Mouse (Mus musculus) lung, postnatal 0 days (tissue): ENCODE measurements around the gene Slc25a31.

Source experiments
- CTCF ChIP-seq: IDR thresholded peaks from 2 replicates; pipeline ENCODE4 v1.5.1; 2016; ENCODE audit warnings: antibody characterized with exemption, mild to moderate bottlenecking
- EP300 ChIP-seq: IDR thresholded peaks from 2 replicates; pipeline ENCODE4 v1.6.1; 2016; ENCODE audit warnings: antibody characterized with exemption, mild to moderate bottlenecking, control low read depth

DNA sequence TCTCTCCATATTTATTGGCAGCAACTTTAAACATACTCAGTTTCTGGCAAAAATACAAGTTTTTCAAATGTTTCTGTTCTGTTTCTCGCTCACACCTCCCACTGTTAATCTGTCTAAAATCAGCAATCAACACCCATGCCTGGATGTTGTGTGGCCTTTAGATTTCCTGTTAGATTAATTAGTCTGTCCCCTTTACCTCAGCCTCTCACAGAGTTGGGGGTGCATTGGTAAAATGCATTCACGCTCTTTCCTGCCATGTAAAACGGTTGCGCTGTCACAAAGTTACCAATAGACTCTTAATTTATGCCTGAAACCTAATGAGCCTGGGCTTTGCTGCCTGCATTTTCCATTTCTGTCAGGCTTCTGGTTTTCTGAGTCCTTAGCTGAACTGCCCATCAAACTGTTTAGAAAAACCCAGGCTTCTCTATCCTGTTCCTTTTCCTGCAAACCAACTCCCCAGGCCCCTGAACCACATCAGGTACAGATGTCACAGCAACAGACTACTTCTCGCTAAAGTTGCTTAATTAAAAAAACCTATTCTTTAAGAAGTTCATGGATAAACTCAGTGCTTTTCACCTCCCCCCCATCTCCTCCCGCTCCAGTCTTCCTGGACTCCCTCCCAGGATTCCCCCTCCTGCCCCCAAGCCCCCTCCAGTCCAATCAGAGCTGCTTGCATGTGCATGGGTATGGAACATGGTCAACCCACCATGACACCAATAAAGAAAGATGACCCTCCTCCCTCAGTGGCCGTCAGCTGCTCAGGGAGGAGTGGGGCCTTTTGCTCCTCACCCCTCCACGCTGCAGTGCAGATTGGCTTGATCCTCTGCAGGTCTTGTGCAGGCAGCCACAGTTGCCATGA is 41.6 kb upstream of the Slc25a31 start:
- TF ChIP-seq CTCF (no peak), EP300 (no peak)
